Mouse (Mus musculus) CH12.LX (cell line): ENCODE data around the gene Ano1. TPM values are rescaled to one million over a fixed set of nuclear protein-coding genes. Genes with fewer than 3 reads are reported as not detected.

Source experiments
- DNase-seq: peaks from one replicate; pipeline ENCODE4 v3.0.0-alpha.2; 2013; ENCODE audit errors: extremely low read depth
- H3K27ac ChIP-seq: 2 replicates; pipeline ENCODE4 v1.5.1; 2012; ENCODE audit warnings: low read depth, mild to moderate bottlenecking, control low read depth, moderate library complexity; ENCODE audit not compliant: insufficient read depth
- H3K27me3 ChIP-seq: replicated peaks from 2 replicates; pipeline ENCODE3; 2012; ENCODE audit warnings: inconsistent platforms
- H3K36me3 ChIP-seq, 2 experiments: replicated peaks in 1 of 2; 2 replicates each; pipeline versions ENCODE3 to v1.6.1; 2012; ENCODE audit warnings: inconsistent platforms in 1 of 2, low read length in 1 of 2, mild to moderate bottlenecking in 1 of 2, mixed read lengths in 1 of 2, moderate library complexity in 1 of 2; ENCODE audit not compliant: control insufficient read depth in 1 of 2, insufficient read depth in 1 of 2
- H3K4me1 ChIP-seq, 2 experiments: 2 replicates each; pipeline ENCODE4 v1.6.1; 2012; ENCODE audit warnings: inconsistent platforms in 1 of 2, moderate library complexity in 1 of 2; ENCODE audit not compliant: insufficient read depth in 2 of 2, control insufficient read depth in 1 of 2
- H3K4me2 ChIP-seq: 2 replicates; pipeline ENCODE4 v1.6.1; 2012; ENCODE audit warnings: low read depth, mild to moderate bottlenecking, control low read depth; ENCODE audit not compliant: poor library complexity, insufficient read depth, severe bottlenecking
- H3K4me3 ChIP-seq, 3 experiments: fragments of 150-350 bp in 1 of 3; sonication (generic) in 1 of 3; replicated peaks in 1 of 3; 2 replicates each; pipeline versions ENCODE3 to v1.5.1; 2011 to 2012; ENCODE audit warnings: low read depth in 2 of 3, low read length in 2 of 3, mild to moderate bottlenecking in 2 of 3, moderate library complexity in 2 of 3, control low read depth in 1 of 3, improper control_type of control experiment in 1 of 3, inconsistent platforms in 1 of 3, mixed read lengths in 1 of 3; ENCODE audit not compliant: poor library complexity in 1 of 3
- H3K79me2 ChIP-seq: replicated peaks from 2 replicates; pipeline ENCODE4 v1.6.1; 2012; ENCODE audit warnings: mild to moderate bottlenecking, moderate library complexity; ENCODE audit not compliant: control insufficient read depth, poor library complexity, insufficient read depth, severe bottlenecking; ENCODE audit errors: extremely low read depth
- H3K9ac ChIP-seq: 2 replicates; pipeline ENCODE4 v1.6.1; 2012; ENCODE audit warnings: low read depth, mild to moderate bottlenecking, control low read depth, moderate library complexity; ENCODE audit not compliant: insufficient read depth
- H3K9me3 ChIP-seq: replicated peaks from 2 replicates; pipeline ENCODE3; 2012; ENCODE audit warnings: low read length, inconsistent platforms, mixed read lengths
- BHLHE40 ChIP-seq: IDR thresholded peaks from 2 replicates; pipeline ENCODE4 v1.6.1; 2011; ENCODE audit warnings: mild to moderate bottlenecking, low read depth, low read length, improper control_type of control experiment
- CHD2 ChIP-seq: IDR thresholded peaks from 2 replicates; pipeline ENCODE4 v1.6.1; 2011; ENCODE audit warnings: low read length, improper control_type of control experiment
- CTCF ChIP-seq, 2 experiments: IDR thresholded peaks in 1 of 2; conservative IDR thresholded peaks in 1 of 2; 2 replicates each; pipeline ENCODE4 v1.5.1; 2011 to 2012; ENCODE audit warnings: low read depth in 2 of 2, low read length in 2 of 2, improper control_type of control experiment in 1 of 2, inconsistent platforms in 1 of 2, mild to moderate bottlenecking in 1 of 2, moderate library complexity in 1 of 2
- EP300 ChIP-seq: IDR thresholded peaks from 2 replicates; pipeline ENCODE4 v1.6.1; 2011; ENCODE audit warnings: low read length, improper control_type of control experiment
- ETS1 ChIP-seq: conservative IDR thresholded peaks from 2 replicates; pipeline ENCODE4 v1.6.1; 2012; ENCODE audit warnings: low read depth, mild to moderate bottlenecking, inconsistent platforms, low read length, improper control_type of control experiment, moderate library complexity
- GABPA ChIP-seq: IDR thresholded peaks from 2 replicates; pipeline ENCODE4 v1.6.1; 2012; ENCODE audit warnings: low read depth, low read length, improper control_type of control experiment, inconsistent platforms; ENCODE audit not compliant: insufficient replicate concordance
- HCFC1 ChIP-seq: IDR thresholded peaks from 2 replicates; pipeline ENCODE4 v1.6.1; 2012; ENCODE audit warnings: low read depth, mild to moderate bottlenecking, inconsistent platforms, low read length, improper control_type of control experiment
- IRF4 ChIP-seq: IDR thresholded peaks from 2 replicates; pipeline ENCODE4 v1.6.1; 2014; ENCODE audit warnings: low read depth, mild to moderate bottlenecking, inconsistent platforms, low read length, improper control_type of control experiment
- JUN ChIP-seq: IDR thresholded peaks from 2 replicates; pipeline ENCODE4 v1.6.1; 2011; ENCODE audit warnings: low read depth, mild to moderate bottlenecking, low read length, improper control_type of control experiment, moderate library complexity; ENCODE audit not compliant: insufficient read depth
- KAT2A ChIP-seq: IDR thresholded peaks from 2 replicates; pipeline ENCODE4 v1.6.1; 2012; ENCODE audit warnings: low read length, improper control_type of control experiment, inconsistent platforms; ENCODE audit not compliant: insufficient replicate concordance
- MAFK ChIP-seq: IDR thresholded peaks from 2 replicates; pipeline ENCODE4 v1.6.1; 2011; ENCODE audit warnings: low read length, improper control_type of control experiment; ENCODE audit not compliant: insufficient replicate concordance
- MAX ChIP-seq: IDR thresholded peaks from 2 replicates; pipeline ENCODE4 v1.6.1; 2011; ENCODE audit warnings: low read length, improper control_type of control experiment
- MXI1 ChIP-seq: IDR thresholded peaks from 2 replicates; pipeline ENCODE4 v1.6.1; 2011; ENCODE audit warnings: mild to moderate bottlenecking, low read depth, low read length, improper control_type of control experiment
- MYC ChIP-seq: IDR thresholded peaks from 2 replicates; pipeline ENCODE4 v1.6.1; 2011; ENCODE audit warnings: low read depth, mild to moderate bottlenecking, improper control_type of control experiment, low read length
- NELFE ChIP-seq: IDR thresholded peaks from 2 replicates; pipeline ENCODE4 v1.6.1; 2011; ENCODE audit warnings: low read depth, low read length, improper control_type of control experiment
- NRF1 ChIP-seq: IDR thresholded peaks from 2 replicates; pipeline ENCODE4 v1.6.1; 2014; ENCODE audit warnings: low read depth, mild to moderate bottlenecking, inconsistent platforms, low read length, improper control_type of control experiment, moderate library complexity
- POLR2AphosphoS2 ChIP-seq: IDR thresholded peaks from 2 replicates; pipeline ENCODE4 v1.6.1; 2011; ENCODE audit warnings: low read depth, low read length, improper control_type of control experiment
- RAD21 ChIP-seq: IDR thresholded peaks from 2 replicates; pipeline ENCODE4 v1.6.1; 2011; ENCODE audit warnings: low read depth, mild to moderate bottlenecking, low read length, improper control_type of control experiment, moderate library complexity
- TBP ChIP-seq: conservative IDR thresholded peaks from 2 replicates; pipeline ENCODE4 v1.6.1; 2011; ENCODE audit warnings: low read depth, low read length, improper control_type of control experiment
- TCF12 ChIP-seq: IDR thresholded peaks from 2 replicates; pipeline ENCODE4 v1.6.1; 2014; ENCODE audit warnings: low read depth, mild to moderate bottlenecking, inconsistent platforms, low read length, improper control_type of control experiment
- ZC3H11A ChIP-seq: IDR thresholded peaks from 2 replicates; pipeline ENCODE4 v1.6.1; 2012; ENCODE audit warnings: low read depth, mild to moderate bottlenecking, inconsistent platforms, low read length, improper control_type of control experiment
- dilution Hi-C: fragments of 300-500 bp; cut with MboI; formaldehyde crosslinking; loops from 2 replicates; pipeline ENCODE4 v1.14.3; 2020; ENCODE audit warnings: low sequenced_read_pairs; ENCODE audit not compliant: extremely low pct_unique_long_range_greater_than_20kb, extremely low pct_ligation_motif_present
- in situ Hi-C: fragments of 300-500 bp; cut with MboI; formaldehyde crosslinking; loops from 3 replicates; pipeline ENCODE4 v1.14.3; 2019; ENCODE audit warnings: low sequenced_read_pairs, low pct_ligation_motif_present, low pct_unique_long_range_greater_than_20kb, mixed read lengths
- polyA plus RNA-seq: library from polyadenylated mRNA; unstranded; fragments of >175 nt; gene quantifications from 2 replicates; pipeline ENCODE4 v1.2.1, GENCODE M21; 2012; ENCODE audit warnings: low read depth; ENCODE audit not compliant: insufficient read length
- total RNA-seq, 2 experiments: library from RNA; depleted of rRNA; stranded (reverse); fragments of 300-350 nt in 1 of 2; fragments of >200 nt in 1 of 2; gene quantifications; 2 replicates each; pipeline ENCODE4 v1.2.3; 2012 to 2014

Ano1 gene
- total and polyA plus RNA-seq, 3 experiments = not detected

DNA sequence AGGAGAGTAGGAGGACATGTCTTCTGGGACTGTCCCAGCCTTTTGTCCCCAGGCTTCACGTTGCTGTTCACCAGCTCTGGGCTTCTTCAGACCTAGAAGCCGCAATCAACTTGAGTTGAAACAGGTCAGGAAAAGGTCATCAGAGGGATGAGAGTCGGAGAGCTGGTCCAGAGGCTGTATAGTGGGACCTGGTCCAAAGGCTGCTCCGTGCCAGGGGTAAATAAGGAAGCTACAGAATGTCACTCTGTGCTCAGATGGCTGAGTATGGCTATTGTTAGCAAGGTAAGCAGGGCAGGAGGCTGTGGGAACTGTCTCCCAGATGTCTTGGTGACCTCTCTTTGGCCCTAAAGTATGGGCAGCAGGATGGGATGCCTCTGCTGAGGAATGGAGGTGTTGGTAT is 147.0 kb downstream of the Ano1 start:
- H3K27me3 ChIP-seq = peaks cover 88% of the 10 kb centered on the region
- dilution Hi-C loops (no loop called here), in situ Hi-C loops (no loop called here)
- no peaks in the 10 kb centered on the region for H3K79me2 ChIP-seq
- H3K9ac ChIP-seq = no peak overlapping the region
- no peaks in the 10 kb centered on the region for H3K9me3 ChIP-seq
- no peaks in the 10 kb centered on the region for H3K4me1 ChIP-seq
- no peak for TF ChIP-seq MAX
- no peak for TF ChIP-seq EP300
- TF ChIP-seq NELFE = no peak
- no peak for TF ChIP-seq POLR2AphosphoS2
- TF ChIP-seq JUN = no peak
- no peak for TF ChIP-seq BHLHE40
- TF ChIP-seq TCF12 = no peak
- no peak for DNase-seq
- no peak overlapping the region for H3K4me2 ChIP-seq
- H3K27ac ChIP-seq = no peak overlapping the region
- no peak overlapping the region for H3K4me3 ChIP-seq
- H3K36me3 ChIP-seq = no peaks in the 10 kb centered on the region

- no peak overlapping the region for H3K4me3 ChIP-seq
Measured at GRCm38 (mm10) chr7:144604291-144604690, 147.5 kb downstream of the Ano1 start.

More at GRCm38 (mm10) chr7:144604291-144604690, 147.5 kb downstream of the Ano1 start:
- Histone ChIP-seq H3K27me3 (peaks cover 87% of the 10 kb centered on the region), H3K9ac (no peak overlapping the region), H3K9me3 (no peaks in the 10 kb centered on the region), H3K27ac (no peak overlapping the region), H3K4me1 (no peaks in the 10 kb centered on the region), H3K4me2 (no peak overlapping the region), H3K79me2 (no peaks in the 10 kb centered on the region), H3K36me3 (no peaks in the 10 kb centered on the region)
- no peak for TF ChIP-seq HCFC1
- no peak for TF ChIP-seq TBP
- no peak for TF ChIP-seq NELFE
- no peak for TF ChIP-seq JUN
- TF ChIP-seq NRF1 = no peak
- no peak for TF ChIP-seq CTCF (conservative IDR thresholded peaks at IDR 0.05 in 1 of 2, IDR thresholded peaks at IDR 0.05 in 1 of 2; ENCODE audit: low read depth in 2 of 2, low read length in 2 of 2)
- no peak for TF ChIP-seq IRF4
- no peak for TF ChIP-seq CHD2
- no peak for TF ChIP-seq ZC3H11A
- no peak for TF ChIP-seq ETS1
- TF ChIP-seq RAD21 = no peak
- no peak for TF ChIP-seq MXI1
- TF ChIP-seq TCF12 = no peak
- no peak for TF ChIP-seq MYC
- no peak for TF ChIP-seq BHLHE40
- no peak for TF ChIP-seq KAT2A
- TF ChIP-seq MAFK = no peak
- no peak for TF ChIP-seq MAX
- no peak for TF ChIP-seq GABPA
- no peak for TF ChIP-seq POLR2AphosphoS2
- DNase-seq = no peak
- in situ Hi-C loops = no loop called here
- dilution Hi-C loops = no loop called here
